Mouse (Mus musculus): ENCODE measurements around the gene Tmem129. TPM values are rescaled to one million over a fixed set of nuclear protein-coding genes. Genes with fewer than 3 reads are reported as not detected.

Gene Tmem129
- total RNA-seq (2017), result 22.2 and 24.8 TPM in 2 replicates

GRCm38 (mm10) chr5:33657787-33658663 is at the start of gene Tmem129, which contains the start of gene Tacc3:
Gene Tmem129, minus strand, starts transcription at chr5:33658416.
Gene Tacc3, plus strand, starts transcription at chr5:33658128.
- peak; percentile 88 for ATAC-seq (replicated peaks; ENCODE audit: low read depth, poor library complexity, severe bottlenecking)

GRCm38 (mm10) chr5:33707163-33707562 is 48.9 kb upstream of the Tmem129 start:
- ATAC-seq (replicated peaks; ENCODE audit: low read depth, poor library complexity, severe bottlenecking), result no peak

GRCm38 (mm10) chr5:33706350-33706629 is 48.1 kb upstream of the Tmem129 start:
- peak; percentile 67 for ATAC-seq (replicated peaks; ENCODE audit: low read depth, poor library complexity, severe bottlenecking)

- 0 out of 2 replicates have a peak, but pooled peaks have one; percentile 15 for ATAC-seq (replicated peaks; ENCODE audit: low read depth, poor library complexity, severe bottlenecking)
Measured at GRCm38 (mm10) chr5:33705612-33706349, 47.6 kb upstream of the Tmem129 start.

GRCm38 (mm10) chr5:33704945-33705611 is 46.9 kb upstream of the Tmem129 start:
- ATAC-seq (replicated peaks; ENCODE audit: low read depth, poor library complexity, severe bottlenecking), result no peak

- ATAC-seq (replicated peaks; ENCODE audit: low read depth, poor library complexity, severe bottlenecking), result no peak
Measured at GRCm38 (mm10) chr5:33703999-33704398, 45.8 kb upstream of the Tmem129 start.

GRCm38 (mm10) chr5:33701832-33702231 is 43.6 kb upstream of the Tmem129 start:
- ATAC-seq (replicated peaks; ENCODE audit: low read depth, poor library complexity, severe bottlenecking), result no peak

GRCm38 (mm10) chr5:33700010-33700409 is 41.8 kb upstream of the Tmem129 start:
- ATAC-seq (replicated peaks; ENCODE audit: low read depth, poor library complexity, severe bottlenecking), result no peak

GRCm38 (mm10) chr5:33698669-33699068 is 40.5 kb upstream of the Tmem129 start:
- no peak for ATAC-seq (replicated peaks; ENCODE audit: low read depth, poor library complexity, severe bottlenecking)

GRCm38 (mm10) chr5:33697947-33698512 is 39.8 kb upstream of the Tmem129 start:
- ATAC-seq (replicated peaks; ENCODE audit: low read depth, poor library complexity, severe bottlenecking), result no peak

GRCm38 (mm10) chr5:33697534-33697933 is 39.3 kb upstream of the Tmem129 start:
- ATAC-seq (replicated peaks; ENCODE audit: low read depth, poor library complexity, severe bottlenecking), result no peak

- no peak for ATAC-seq (replicated peaks; ENCODE audit: low read depth, poor library complexity, severe bottlenecking)
Measured at GRCm38 (mm10) chr5:33696430-33696829, 38.2 kb upstream of the Tmem129 start.

- no peak for ATAC-seq (replicated peaks; ENCODE audit: low read depth, poor library complexity, severe bottlenecking)
Measured at GRCm38 (mm10) chr5:33695718-33696121, 37.5 kb upstream of the Tmem129 start.

GRCm38 (mm10) chr5:33694848-33695717 is 36.9 kb upstream of the Tmem129 start:
- no peak for ATAC-seq (replicated peaks; ENCODE audit: low read depth, poor library complexity, severe bottlenecking)

- no peak for ATAC-seq (replicated peaks; ENCODE audit: low read depth, poor library complexity, severe bottlenecking)
Measured at GRCm38 (mm10) chr5:33694461-33694847, 36.2 kb upstream of the Tmem129 start.

GRCm38 (mm10) chr5:33692393-33692792 is 34.2 kb upstream of the Tmem129 start:
- peak; percentile 79 for ATAC-seq (replicated peaks; ENCODE audit: low read depth, poor library complexity, severe bottlenecking)

GRCm38 (mm10) chr5:33689852-33690645 is 31.8 kb upstream of the Tmem129 start:
- no peak for ATAC-seq (replicated peaks; ENCODE audit: low read depth, poor library complexity, severe bottlenecking)

- ATAC-seq (replicated peaks; ENCODE audit: low read depth, poor library complexity, severe bottlenecking), result no peak
Measured at GRCm38 (mm10) chr5:33689221-33689844, 31.1 kb upstream of the Tmem129 start.

All from common myeloid progenitor, adult 5-6 weeks (primary cell).